Mouse (Mus musculus): ENCODE data around the gene Tmem87a. TPM values are rescaled to one million over a fixed set of nuclear protein-coding genes. Genes with fewer than 3 reads are reported as not detected.

Tmem87a gene
- 7.1 and 9.2 TPM in 2 replicates for polyA plus RNA-seq (2014; fragmentation: Nextera tagmentation; extraction: Ambion mirVana)

DNA sequence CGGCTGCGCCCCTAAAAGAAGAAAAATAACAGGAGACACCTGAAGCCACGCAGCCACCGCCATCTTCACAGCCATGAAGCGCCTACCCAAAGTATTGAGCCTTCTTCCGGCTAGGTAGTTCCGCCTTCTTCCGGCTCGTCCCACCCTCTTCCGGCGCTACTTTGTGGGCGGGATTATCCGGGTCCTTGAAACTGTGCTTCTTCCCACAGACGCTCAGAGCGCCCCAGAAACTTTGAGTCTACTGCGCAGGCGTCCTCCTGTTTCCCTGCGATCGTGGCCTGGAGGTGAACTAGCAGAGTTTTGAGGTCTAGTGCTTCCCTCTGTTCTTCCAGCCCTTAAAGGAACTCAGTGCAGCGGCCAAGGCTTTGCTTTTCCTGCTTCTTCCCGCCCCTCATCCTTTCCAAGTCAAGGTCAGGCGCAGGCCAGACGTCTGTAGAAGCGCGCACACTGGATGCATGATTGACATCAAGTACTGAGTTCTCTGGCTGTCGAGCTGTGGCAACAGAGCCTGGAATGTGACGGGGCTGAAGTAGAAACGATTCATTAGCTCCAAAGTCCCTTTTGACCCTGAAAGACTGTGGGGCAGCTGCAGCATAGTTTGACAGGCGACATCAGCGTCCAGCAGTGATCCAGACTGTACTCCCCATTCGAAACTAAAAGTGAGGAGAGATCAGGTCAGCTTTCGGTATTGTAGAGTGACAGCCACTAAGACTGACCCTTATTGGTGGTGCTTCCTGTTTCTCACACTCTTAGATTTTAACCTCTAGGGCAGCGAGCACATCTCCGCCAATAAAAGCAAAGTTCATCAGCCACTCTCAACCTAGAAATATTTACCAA lies at the start of gene Tmem87a:
Gene Tmem87a (minus strand): TSS at position 128 of the 837 bp plus-strand sequence.
- DNase-seq (ENCODE audit: low spot score), result peak; percentile 94
- Histone ChIP-seq H3K4me2 (peak within 1 kb of the TSS; percentile 84), H3K4me3 (ENCODE audit: low read depth, low read length) (peak within 1 kb of the TSS; percentile 58), H3K9me3 (ENCODE audit: control insufficient read depth, low read length) (no peaks in the 10 kb centered on the region), H3K27ac (ENCODE audit: low read depth, low read length) (peak within 1 kb of the TSS; percentile 89), H3K36me3 (ENCODE audit: control insufficient read depth, insufficient read depth, low read length) (peaks cover 2% of the 10 kb centered on the region; the same call in 1 of the 2 replicates), H3K27me3 (replicated peaks; ENCODE audit: control insufficient read depth, insufficient read depth, low read length) (no peaks in the 10 kb centered on the region), H3K4me1 (replicated peaks; ENCODE audit: control insufficient read depth, insufficient read depth, low read length) (peaks cover 8% of the 10 kb centered on the region), H3K9ac (ENCODE audit: low read depth, low read length) (peak within 1 kb of the TSS; percentile 88)
- peak; percentile 99 for ATAC-seq (replicated peaks; ENCODE audit: low FRiP score)
- WGBS, result under 1% methylated on average over 34 of the region's 34 CpGs

DNA sequence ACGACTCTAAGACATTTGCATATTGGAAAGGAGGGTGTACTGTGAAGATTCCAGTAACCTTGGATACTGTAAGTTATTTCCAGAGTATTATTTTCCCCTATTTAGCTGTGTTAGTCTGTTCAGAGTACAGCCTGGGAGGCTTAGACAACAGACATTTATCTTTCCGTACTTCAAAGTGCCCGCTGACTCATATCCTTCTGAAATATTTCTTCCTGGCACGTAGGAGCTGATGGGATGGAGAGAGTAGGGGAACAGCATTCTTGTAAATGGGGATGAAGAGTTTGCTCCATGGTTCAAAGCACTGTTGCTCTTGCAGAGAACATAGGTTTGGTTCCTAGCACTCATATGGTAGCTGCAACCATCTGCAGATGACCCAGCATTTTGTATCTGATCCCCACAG lies 48.7 kb upstream of the Tmem87a start:
- ATAC-seq (replicated peaks; ENCODE audit: low FRiP score) (no peak), DNase-seq (ENCODE audit: low spot score) (no peak)
- H3K36me3 ChIP-seq (ENCODE audit: control insufficient read depth, insufficient read depth, low read length), result no peaks in the 10 kb centered on the region
- no peaks in the 10 kb centered on the region; the same call in 1 of the 2 replicates for H3K4me1 ChIP-seq (replicated peaks; ENCODE audit: control insufficient read depth, insufficient read depth, low read length)
- no peaks in the 10 kb centered on the region for H3K27me3 ChIP-seq (replicated peaks; ENCODE audit: control insufficient read depth, insufficient read depth, low read length)
- H3K9ac ChIP-seq (ENCODE audit: low read depth, low read length), result no peak overlapping the region
- WGBS, result 64% methylated on average over 4 of the region's 4 CpGs
- no peak overlapping the region for H3K4me3 ChIP-seq (ENCODE audit: low read depth, low read length)
- H3K27ac ChIP-seq (ENCODE audit: low read depth, low read length), result no peak overlapping the region
- H3K9me3 ChIP-seq (ENCODE audit: control insufficient read depth, low read length), result no peaks in the 10 kb centered on the region
- H3K4me2 ChIP-seq, result no peak overlapping the region

DNA sequence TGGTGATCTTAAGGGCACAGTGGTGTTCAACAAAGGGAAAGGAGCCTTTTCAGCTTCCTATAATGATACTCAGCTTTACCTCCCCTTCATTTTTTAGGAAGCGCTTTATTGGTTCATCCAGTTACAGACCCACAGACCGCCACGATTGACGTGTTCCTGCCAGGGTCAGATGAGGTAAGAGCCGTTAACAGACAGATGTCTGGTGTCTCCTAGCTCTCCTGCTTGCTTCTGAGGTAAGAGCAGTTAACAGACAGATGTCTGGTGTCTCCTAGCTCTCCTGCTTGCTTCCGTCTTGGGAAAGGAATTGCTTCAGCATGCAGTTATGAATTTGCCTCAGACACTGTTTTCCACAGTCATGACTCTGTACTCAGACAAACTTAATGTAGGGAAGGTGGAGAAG lies 46.8 kb upstream of the Tmem87a start:
- no peaks in the 10 kb centered on the region for H3K27me3 ChIP-seq (replicated peaks; ENCODE audit: control insufficient read depth, insufficient read depth, low read length)
- no peak overlapping the region for H3K9ac ChIP-seq (ENCODE audit: low read depth, low read length)
- H3K27ac ChIP-seq (ENCODE audit: low read depth, low read length), result no peak overlapping the region
- DNase-seq (ENCODE audit: low spot score), result no peak
- no peaks in the 10 kb centered on the region for H3K9me3 ChIP-seq (ENCODE audit: control insufficient read depth, low read length)
- 68% methylated on average over 6 of the region's 6 CpGs for WGBS
- no peaks in the 10 kb centered on the region for H3K36me3 ChIP-seq (ENCODE audit: control insufficient read depth, insufficient read depth, low read length)
- ATAC-seq (replicated peaks; ENCODE audit: low FRiP score), result no peak
- H3K4me2 ChIP-seq, result no peak overlapping the region
- H3K4me3 ChIP-seq (ENCODE audit: low read depth, low read length), result no peak overlapping the region
- H3K4me1 ChIP-seq (replicated peaks; ENCODE audit: control insufficient read depth, insufficient read depth, low read length), result peaks cover 10% of the 10 kb centered on the region

DNA sequence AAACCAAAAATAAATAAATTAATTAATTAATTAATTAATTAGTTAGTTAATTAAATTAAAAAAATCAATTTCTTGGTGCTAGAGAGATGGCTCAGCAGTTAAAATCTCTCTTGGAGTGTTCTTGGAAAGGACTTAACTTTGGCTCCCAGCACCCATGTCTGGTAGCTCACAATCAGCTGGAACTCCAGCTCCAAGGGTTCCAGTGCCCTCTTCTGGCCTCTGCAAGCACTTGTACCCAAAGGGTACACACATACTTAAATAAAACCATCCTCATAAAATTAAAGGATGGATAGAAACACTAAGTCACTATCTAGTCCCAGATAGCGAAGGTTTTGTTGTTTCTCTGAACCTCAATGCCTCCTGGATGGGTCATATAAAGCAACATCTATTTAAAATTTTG lies 43.4 kb upstream of the Tmem87a start:
- Histone ChIP-seq H3K4me2 (no peak overlapping the region), H3K4me1 (replicated peaks; ENCODE audit: control insufficient read depth, insufficient read depth, low read length) (peaks cover 10% of the 10 kb centered on the region), H3K9me3 (ENCODE audit: control insufficient read depth, low read length) (no peaks in the 10 kb centered on the region), H3K27ac (ENCODE audit: low read depth, low read length) (no peak overlapping the region), H3K36me3 (ENCODE audit: control insufficient read depth, insufficient read depth, low read length) (no peaks in the 10 kb centered on the region), H3K9ac (ENCODE audit: low read depth, low read length) (no peak overlapping the region), H3K4me3 (ENCODE audit: low read depth, low read length) (no peak overlapping the region), H3K27me3 (replicated peaks; ENCODE audit: control insufficient read depth, insufficient read depth, low read length) (no peaks in the 10 kb centered on the region)
- ATAC-seq (replicated peaks; ENCODE audit: low FRiP score), result no peak
- DNase-seq (ENCODE audit: low spot score), result no peak
- 86% methylated on average over 1 of the region's 1 CpGs for WGBS

DNA sequence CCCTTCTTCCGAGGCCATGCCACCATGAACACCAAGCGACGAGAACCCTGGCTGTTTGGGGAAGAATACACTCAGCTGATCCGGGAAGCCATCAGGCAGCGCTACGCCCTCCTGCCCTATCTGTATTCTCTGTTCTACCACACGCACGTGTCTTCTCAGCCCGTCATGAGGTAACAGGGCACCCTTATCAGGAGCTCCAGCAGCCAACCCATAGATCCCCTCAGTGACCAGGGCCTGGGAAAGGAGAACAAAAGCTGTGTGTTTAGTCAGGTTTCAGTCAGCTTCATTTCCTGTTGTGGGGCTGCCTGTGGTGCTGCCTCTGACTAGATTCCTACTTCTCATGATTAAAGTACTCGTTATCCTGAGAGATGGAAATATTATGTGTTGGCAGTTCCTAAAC lies 42.5 kb upstream of the Tmem87a start:
- DNase-seq (ENCODE audit: low spot score) (peak; percentile 51), ATAC-seq (replicated peaks; ENCODE audit: low FRiP score) (peak; percentile 99)
- Histone ChIP-seq H3K4me1 (replicated peaks; ENCODE audit: control insufficient read depth, insufficient read depth, low read length) (peaks cover 10% of the 10 kb centered on the region), H3K27me3 (replicated peaks; ENCODE audit: control insufficient read depth, insufficient read depth, low read length) (no peaks in the 10 kb centered on the region), H3K4me3 (ENCODE audit: low read depth, low read length) (no peak overlapping the region), H3K4me2 (peak overlapping the region; percentile 49; the same call in 1 of the 2 replicates), H3K9ac (ENCODE audit: low read depth, low read length) (no peak overlapping the region), H3K9me3 (ENCODE audit: control insufficient read depth, low read length) (no peaks in the 10 kb centered on the region), H3K36me3 (ENCODE audit: control insufficient read depth, insufficient read depth, low read length) (no peaks in the 10 kb centered on the region), H3K27ac (ENCODE audit: low read depth, low read length) (peak overlapping the region; percentile 48; the same call in 1 of the 2 replicates)
- WGBS, result 28% methylated on average over 10 of the region's 10 CpGs

DNA sequence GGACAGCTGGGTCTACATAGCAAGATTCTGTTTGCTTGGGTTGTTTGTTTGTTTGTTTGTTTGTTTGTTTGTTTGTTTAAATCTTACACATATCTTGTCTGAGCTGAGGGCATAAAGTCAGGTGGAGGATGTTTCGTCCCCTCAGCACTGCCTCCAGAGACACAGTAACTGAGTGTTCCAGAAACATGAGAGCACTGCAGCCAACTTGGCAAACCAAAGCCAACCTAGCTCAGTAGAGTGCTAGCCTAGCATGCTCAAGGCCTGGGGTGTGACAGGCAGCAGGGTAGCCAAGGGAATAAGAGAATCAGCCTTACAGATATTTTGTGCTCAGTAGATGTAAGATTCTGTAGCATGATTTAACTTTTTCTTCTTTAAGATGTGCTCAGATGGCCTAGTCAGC lies 40.6 kb upstream of the Tmem87a start:
- no peak for ATAC-seq (replicated peaks; ENCODE audit: low FRiP score)
- Histone ChIP-seq H3K9me3 (ENCODE audit: control insufficient read depth, low read length) (no peaks in the 10 kb centered on the region), H3K36me3 (ENCODE audit: control insufficient read depth, insufficient read depth, low read length) (no peaks in the 10 kb centered on the region), H3K4me1 (replicated peaks; ENCODE audit: control insufficient read depth, insufficient read depth, low read length) (peaks cover 10% of the 10 kb centered on the region), H3K27me3 (replicated peaks; ENCODE audit: control insufficient read depth, insufficient read depth, low read length) (no peaks in the 10 kb centered on the region), H3K9ac (ENCODE audit: low read depth, low read length) (no peak overlapping the region), H3K4me2 (no peak overlapping the region), H3K27ac (ENCODE audit: low read depth, low read length) (no peak overlapping the region), H3K4me3 (ENCODE audit: low read depth, low read length) (no peak overlapping the region)
- no peak for DNase-seq (ENCODE audit: low spot score)
- WGBS, result 94% methylated on average over 1 of the region's 1 CpGs

DNA sequence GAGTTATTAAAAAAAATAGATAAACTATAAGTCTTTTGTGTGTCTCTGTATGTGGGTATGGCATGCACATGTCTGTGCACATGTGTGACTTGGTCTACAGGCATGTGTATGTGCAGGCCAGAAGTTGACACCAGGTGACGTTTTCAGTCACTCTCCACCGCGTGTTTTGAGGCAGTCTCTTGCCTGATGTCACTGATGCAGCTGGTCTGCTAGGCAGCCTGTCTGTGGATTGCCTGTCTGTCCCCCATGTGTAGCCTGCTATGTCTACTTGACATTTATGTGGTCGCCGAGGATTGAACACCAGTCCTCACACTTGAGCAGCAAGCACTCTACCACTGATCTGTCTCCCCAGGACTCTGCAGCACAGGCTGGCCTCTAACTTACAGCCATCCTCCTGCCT lies 20.5 kb upstream of the Tmem87a start:
- Histone ChIP-seq H3K9me3 (ENCODE audit: control insufficient read depth, low read length) (no peaks in the 10 kb centered on the region), H3K4me2 (no peak overlapping the region), H3K36me3 (ENCODE audit: control insufficient read depth, insufficient read depth, low read length) (no peaks in the 10 kb centered on the region), H3K27ac (ENCODE audit: low read depth, low read length) (no peak overlapping the region), H3K4me1 (replicated peaks; ENCODE audit: control insufficient read depth, insufficient read depth, low read length) (no peaks in the 10 kb centered on the region), H3K9ac (ENCODE audit: low read depth, low read length) (no peak overlapping the region), H3K4me3 (ENCODE audit: low read depth, low read length) (no peak overlapping the region), H3K27me3 (replicated peaks; ENCODE audit: control insufficient read depth, insufficient read depth, low read length) (no peaks in the 10 kb centered on the region)
- DNase-seq (ENCODE audit: low spot score) (no peak), ATAC-seq (replicated peaks; ENCODE audit: low FRiP score) (no peak)
- 82% methylated on average over 5 of the region's 5 CpGs for WGBS

DNA sequence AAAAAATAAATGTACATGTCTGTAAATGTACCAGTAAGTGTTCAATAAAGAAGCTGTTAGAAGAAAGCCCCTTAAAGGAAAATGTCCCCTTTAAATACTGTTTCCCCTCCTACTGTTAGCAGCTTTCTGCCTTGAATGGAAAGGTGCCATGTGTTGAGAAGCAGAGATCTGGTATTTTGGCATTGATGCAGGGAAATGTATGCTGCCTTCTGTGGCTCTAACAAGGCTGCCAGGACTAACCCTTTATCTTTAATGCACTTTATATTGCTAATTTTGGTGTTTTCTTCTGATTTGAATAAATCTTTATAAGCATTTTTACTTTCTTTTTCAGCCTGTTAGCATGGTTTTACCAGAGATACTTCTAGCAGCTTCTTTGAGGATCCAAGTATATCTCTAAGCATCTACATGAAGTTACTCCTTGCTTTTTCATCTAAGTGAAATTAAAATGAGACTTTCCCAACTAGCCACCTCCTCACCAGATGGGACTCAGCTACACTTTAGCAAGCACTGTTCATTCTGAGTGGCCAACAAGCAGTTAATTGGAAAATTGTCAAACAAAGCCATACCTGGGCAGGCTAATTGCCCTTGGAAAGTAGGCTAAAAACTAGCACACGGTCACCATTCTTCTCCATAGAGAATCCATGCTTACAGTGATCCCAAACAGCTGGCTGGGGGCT lies 11.0 kb upstream of the Tmem87a start:
- no peaks in the 10 kb centered on the region for H3K9me3 ChIP-seq (ENCODE audit: control insufficient read depth, low read length)
- WGBS, result 64% methylated on average over 1 of the region's 1 CpGs
- H3K4me2 ChIP-seq, result no peak overlapping the region
- H3K36me3 ChIP-seq (ENCODE audit: control insufficient read depth, insufficient read depth, low read length), result no peaks in the 10 kb centered on the region
- ATAC-seq (replicated peaks; ENCODE audit: low FRiP score), result no peak
- no peak overlapping the region for H3K27ac ChIP-seq (ENCODE audit: low read depth, low read length)
- H3K9ac ChIP-seq (ENCODE audit: low read depth, low read length), result no peak overlapping the region
- no peak for DNase-seq (ENCODE audit: low spot score)
- no peaks in the 10 kb centered on the region for H3K4me1 ChIP-seq (replicated peaks; ENCODE audit: control insufficient read depth, insufficient read depth, low read length)
- H3K4me3 ChIP-seq (ENCODE audit: low read depth, low read length), result no peak overlapping the region
- no peaks in the 10 kb centered on the region for H3K27me3 ChIP-seq (replicated peaks; ENCODE audit: control insufficient read depth, insufficient read depth, low read length)

Measured in liver, embryonic 11.5 days (tissue).